Mouse (Mus musculus): ENCODE results near the gene Rapgef4. TPM values are rescaled to one million over a fixed set of nuclear protein-coding genes. Genes with fewer than 3 reads are reported as not detected.

Gene Rapgef4
- polyA plus RNA-seq, 1 experiment from 2014 or later, result 11.9 TPM

DNA sequence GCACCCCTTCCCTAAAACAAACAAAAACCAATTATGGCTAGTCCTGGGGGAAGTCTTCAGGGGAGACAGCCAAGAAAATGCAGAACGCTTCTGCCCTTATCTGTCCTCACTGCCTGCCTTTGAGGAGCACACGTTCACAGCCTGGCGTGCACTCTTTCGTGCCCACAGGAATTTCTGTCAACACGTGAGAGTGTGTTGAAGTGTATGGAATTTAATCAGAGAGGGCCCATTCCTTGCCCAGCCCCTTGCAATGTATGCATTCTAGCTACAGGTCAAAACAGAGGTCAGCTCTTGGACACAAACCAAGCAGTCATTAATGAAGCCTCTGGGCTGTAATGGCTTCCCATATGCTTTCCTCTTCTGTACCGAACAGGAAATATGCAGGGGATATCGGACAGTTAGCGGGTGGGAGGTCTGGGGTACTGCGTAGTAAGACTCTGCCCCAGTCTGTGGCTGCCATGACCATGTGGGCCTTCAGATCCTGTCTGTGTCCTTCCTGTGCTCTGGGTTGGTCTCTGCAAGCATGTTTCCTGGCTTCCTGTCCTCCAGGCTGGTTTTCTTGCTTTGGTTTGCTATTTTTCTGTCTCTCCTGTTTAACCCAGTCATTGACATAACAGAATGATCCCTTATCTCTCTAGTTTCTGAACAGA, 188.5 kb downstream of the Rapgef4 start:
- Histone ChIP-seq H3K4me2 (ENCODE audit: low read depth) (no peak overlapping the region), H3K27me3 (ENCODE audit: control insufficient read depth, insufficient read depth, low read length) (no peaks in the 10 kb centered on the region), H3K9ac (ENCODE audit: low read length) (no peak overlapping the region), H3K4me3 (ENCODE audit: low read depth, low read length) (no peak overlapping the region), H3K27ac (ENCODE audit: low read depth, low read length) (no peak overlapping the region), H3K9me3 (ENCODE audit: control insufficient read depth, low read length) (no peaks in the 10 kb centered on the region), H3K4me1 (ENCODE audit: control insufficient read depth, insufficient read depth, low read length) (no peaks in the 10 kb centered on the region), H3K36me3 (ENCODE audit: control insufficient read depth, insufficient read depth, low read length) (no peaks in the 10 kb centered on the region)
- DNase-seq (ENCODE audit: low spot score), result no peak
- WGBS, result 74% methylated on average over 9 of the region's 9 CpGs
- ATAC-seq (ENCODE audit: insufficient read depth, low FRiP score, low TSS enrichment), result no peak

DNA sequence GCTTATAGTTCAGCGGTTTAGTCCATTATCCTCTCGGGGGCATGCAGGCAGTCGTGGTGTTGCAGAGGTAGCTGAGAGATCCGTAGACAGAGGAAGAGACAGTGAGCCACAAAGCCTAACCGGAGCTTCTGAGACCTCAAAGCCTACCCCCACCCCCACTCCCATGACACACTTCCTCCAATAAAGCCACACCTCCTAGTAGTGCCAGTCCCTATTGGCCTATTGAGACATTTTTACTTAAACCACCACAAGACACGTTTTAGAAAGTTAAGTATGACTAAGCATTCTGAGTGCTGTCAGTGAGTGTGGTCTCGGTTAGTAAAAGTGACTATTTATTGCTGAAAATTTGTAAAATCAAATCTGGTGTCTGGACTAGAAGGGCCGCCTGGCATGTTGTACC, 189.5 kb downstream of the Rapgef4 start:
- no peak for ATAC-seq (ENCODE audit: insufficient read depth, low FRiP score, low TSS enrichment)
- Histone ChIP-seq H3K9ac (ENCODE audit: low read length) (no peak overlapping the region), H3K9me3 (ENCODE audit: control insufficient read depth, low read length) (no peaks in the 10 kb centered on the region), H3K4me2 (ENCODE audit: low read depth) (no peak overlapping the region), H3K4me1 (ENCODE audit: control insufficient read depth, insufficient read depth, low read length) (no peaks in the 10 kb centered on the region; the same call in 1 of the 2 replicates), H3K27ac (ENCODE audit: low read depth, low read length) (no peak overlapping the region), H3K27me3 (ENCODE audit: control insufficient read depth, insufficient read depth, low read length) (no peaks in the 10 kb centered on the region), H3K4me3 (ENCODE audit: low read depth, low read length) (no peak overlapping the region), H3K36me3 (ENCODE audit: control insufficient read depth, insufficient read depth, low read length) (no peaks in the 10 kb centered on the region)
- WGBS, result 88% methylated on average over 8 of the region's 8 CpGs
- DNase-seq (ENCODE audit: low spot score), result no peak

DNA sequence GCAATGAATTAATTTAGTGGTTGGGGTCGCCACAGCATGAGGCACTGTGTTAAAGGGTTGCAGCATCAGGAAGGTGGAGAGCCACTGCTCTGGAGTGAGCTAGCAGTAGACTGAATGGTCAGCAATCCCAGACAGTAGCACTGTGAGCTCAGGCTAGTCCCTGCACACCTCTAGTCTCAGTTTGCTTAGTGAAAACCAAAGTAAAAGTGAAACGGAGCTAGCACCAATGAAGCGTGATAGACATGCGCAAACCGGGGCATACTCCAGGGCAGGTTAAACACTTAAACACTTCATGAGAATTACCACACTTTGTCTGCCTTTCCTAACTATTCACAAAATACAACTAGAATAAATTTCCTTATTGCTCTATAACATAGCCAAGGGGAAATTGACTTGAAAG, 190.2 kb downstream of the Rapgef4 start:
- H3K9me3 ChIP-seq (ENCODE audit: control insufficient read depth, low read length), result no peaks in the 10 kb centered on the region
- H3K27me3 ChIP-seq (ENCODE audit: control insufficient read depth, insufficient read depth, low read length), result no peaks in the 10 kb centered on the region
- ATAC-seq (ENCODE audit: insufficient read depth, low FRiP score, low TSS enrichment), result no peak
- H3K4me1 ChIP-seq (ENCODE audit: control insufficient read depth, insufficient read depth, low read length), result peaks cover 3% of the 10 kb centered on the region; the same call in 1 of the 2 replicates
- WGBS, result 93% methylated on average over 5 of the region's 5 CpGs
- H3K4me2 ChIP-seq (ENCODE audit: low read depth), result no peak overlapping the region
- DNase-seq (ENCODE audit: low spot score), result no peak
- H3K27ac ChIP-seq (ENCODE audit: low read depth, low read length), result no peak overlapping the region
- H3K9ac ChIP-seq (ENCODE audit: low read length), result no peak overlapping the region
- no peak overlapping the region for H3K4me3 ChIP-seq (ENCODE audit: low read depth, low read length)
- no peaks in the 10 kb centered on the region for H3K36me3 ChIP-seq (ENCODE audit: control insufficient read depth, insufficient read depth, low read length)

DNA sequence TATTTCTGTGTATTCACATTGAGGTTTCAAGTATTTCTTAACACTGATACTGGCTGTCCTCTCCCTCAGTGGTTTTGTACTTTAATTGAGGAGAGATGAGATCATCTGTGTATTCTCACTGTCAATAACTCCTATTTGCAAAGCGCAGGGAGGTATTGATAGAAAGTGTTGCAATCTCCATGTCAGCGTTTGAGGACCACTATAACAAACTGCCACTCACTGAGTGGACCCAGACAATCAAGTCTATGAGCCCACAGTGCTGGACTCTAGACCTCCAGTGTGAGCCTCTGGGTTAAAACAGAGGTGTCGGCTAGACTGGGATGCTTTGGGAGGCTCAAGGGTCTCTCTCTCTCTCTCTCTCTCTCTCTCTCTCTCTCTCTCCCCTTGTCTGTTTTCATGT, 192.0 kb downstream of the Rapgef4 start:
- H3K9me3 ChIP-seq (ENCODE audit: control insufficient read depth, low read length), result no peaks in the 10 kb centered on the region
- H3K36me3 ChIP-seq (ENCODE audit: control insufficient read depth, insufficient read depth, low read length), result no peaks in the 10 kb centered on the region
- H3K4me1 ChIP-seq (ENCODE audit: control insufficient read depth, insufficient read depth, low read length), result peaks cover 12% of the 10 kb centered on the region; the same call in 1 of the 2 replicates
- H3K4me3 ChIP-seq (ENCODE audit: low read depth, low read length), result no peak overlapping the region
- H3K4me2 ChIP-seq (ENCODE audit: low read depth), result no peak overlapping the region
- no peak overlapping the region for H3K27ac ChIP-seq (ENCODE audit: low read depth, low read length)
- no peak for DNase-seq (ENCODE audit: low spot score)
- WGBS, result 81% methylated on average over 3 of the region's 3 CpGs
- H3K9ac ChIP-seq (ENCODE audit: low read length), result no peak overlapping the region
- ATAC-seq (ENCODE audit: insufficient read depth, low FRiP score, low TSS enrichment), result no peak
- H3K27me3 ChIP-seq (ENCODE audit: control insufficient read depth, insufficient read depth, low read length), result no peaks in the 10 kb centered on the region

DNA sequence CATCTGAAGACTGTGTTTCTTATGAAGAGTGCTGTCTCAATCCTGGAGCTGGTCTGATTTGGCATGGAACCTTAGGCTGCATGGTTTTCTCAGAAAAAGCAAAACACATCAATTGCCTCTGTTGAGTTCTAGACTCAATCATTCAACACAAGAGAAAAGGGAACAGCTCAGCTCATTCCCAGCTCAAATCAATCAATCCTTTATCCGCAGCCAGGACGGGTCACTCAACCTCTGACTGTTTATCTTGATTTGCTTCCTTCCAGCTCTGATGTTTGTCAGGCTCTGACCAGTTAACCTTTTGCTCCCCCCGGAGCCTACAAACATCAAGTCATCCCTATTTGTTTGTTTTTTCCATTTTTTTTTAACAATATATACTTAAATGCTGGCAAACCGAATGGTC, 192.8 kb downstream of the Rapgef4 start:
- Histone ChIP-seq H3K9ac (ENCODE audit: low read length) (no peak overlapping the region), H3K4me3 (ENCODE audit: low read depth, low read length) (no peak overlapping the region), H3K9me3 (ENCODE audit: control insufficient read depth, low read length) (no peaks in the 10 kb centered on the region), H3K4me1 (ENCODE audit: control insufficient read depth, insufficient read depth, low read length) (peaks cover 12% of the 10 kb centered on the region; the same call in 1 of the 2 replicates), H3K4me2 (ENCODE audit: low read depth) (no peak overlapping the region), H3K36me3 (ENCODE audit: control insufficient read depth, insufficient read depth, low read length) (no peaks in the 10 kb centered on the region), H3K27ac (ENCODE audit: low read depth, low read length) (no peak overlapping the region), H3K27me3 (ENCODE audit: control insufficient read depth, insufficient read depth, low read length) (no peaks in the 10 kb centered on the region)
- no peak for ATAC-seq (ENCODE audit: insufficient read depth, low FRiP score, low TSS enrichment)
- WGBS, result 63% methylated on average over 4 of the region's 4 CpGs
- DNase-seq (ENCODE audit: low spot score), result no peak

DNA sequence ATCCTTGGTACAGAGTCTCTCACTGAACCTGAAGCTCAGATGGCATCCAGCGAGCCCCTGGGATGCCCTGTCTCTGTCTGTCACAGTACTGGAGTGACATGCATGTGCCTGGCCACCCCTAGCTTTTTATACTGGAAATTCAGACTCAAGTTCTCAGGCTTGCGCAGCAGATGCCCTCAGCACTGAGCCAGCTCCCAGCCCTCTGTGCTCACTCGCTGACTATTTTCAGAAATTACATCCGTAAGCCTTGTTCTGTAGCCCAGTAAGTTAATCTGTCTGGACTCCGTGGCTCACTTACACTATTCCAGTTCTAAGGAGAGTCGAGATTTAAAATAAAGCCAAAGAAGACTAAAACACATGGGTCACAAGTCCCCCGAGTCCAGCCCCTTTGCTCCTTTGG, 194.5 kb downstream of the Rapgef4 start:
- H3K4me2 ChIP-seq (ENCODE audit: low read depth), result no peak overlapping the region
- no peaks in the 10 kb centered on the region for H3K9me3 ChIP-seq (ENCODE audit: control insufficient read depth, low read length)
- H3K27ac ChIP-seq (ENCODE audit: low read depth, low read length), result no peak overlapping the region
- no peaks in the 10 kb centered on the region for H3K27me3 ChIP-seq (ENCODE audit: control insufficient read depth, insufficient read depth, low read length)
- DNase-seq (ENCODE audit: low spot score) (no peak), ATAC-seq (ENCODE audit: insufficient read depth, low FRiP score, low TSS enrichment) (no peak)
- H3K4me3 ChIP-seq (ENCODE audit: low read depth, low read length), result no peak overlapping the region
- 77% methylated on average over 7 of the region's 7 CpGs for WGBS
- H3K36me3 ChIP-seq (ENCODE audit: control insufficient read depth, insufficient read depth, low read length), result no peaks in the 10 kb centered on the region
- peaks cover 12% of the 10 kb centered on the region; the same call in 1 of the 2 replicates for H3K4me1 ChIP-seq (ENCODE audit: control insufficient read depth, insufficient read depth, low read length)
- no peak overlapping the region for H3K9ac ChIP-seq (ENCODE audit: low read length)

DNA sequence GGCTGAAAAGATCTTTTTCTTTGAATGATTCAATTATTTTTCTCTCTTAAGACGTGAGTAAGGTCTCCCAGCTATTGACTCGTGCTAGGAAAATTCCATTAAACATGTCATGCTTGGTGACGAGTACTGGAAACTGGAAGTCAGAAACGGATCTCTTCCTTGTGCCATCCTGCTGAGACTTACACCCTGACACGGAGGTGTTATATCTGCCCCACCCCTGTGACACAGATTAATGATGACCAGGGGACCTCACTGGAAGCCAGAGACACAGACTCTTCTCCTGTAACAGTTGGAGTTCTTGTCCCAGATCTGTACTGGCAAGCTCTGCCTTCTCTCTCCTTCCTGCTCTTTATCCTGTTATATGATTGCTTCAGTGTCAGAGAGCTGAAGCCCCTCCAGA, 194.9 kb downstream of the Rapgef4 start:
- 36% methylated on average over 5 of the region's 5 CpGs for WGBS
- ATAC-seq (ENCODE audit: insufficient read depth, low FRiP score, low TSS enrichment), result no peak
- no peaks in the 10 kb centered on the region for H3K9me3 ChIP-seq (ENCODE audit: control insufficient read depth, low read length)

DNA sequence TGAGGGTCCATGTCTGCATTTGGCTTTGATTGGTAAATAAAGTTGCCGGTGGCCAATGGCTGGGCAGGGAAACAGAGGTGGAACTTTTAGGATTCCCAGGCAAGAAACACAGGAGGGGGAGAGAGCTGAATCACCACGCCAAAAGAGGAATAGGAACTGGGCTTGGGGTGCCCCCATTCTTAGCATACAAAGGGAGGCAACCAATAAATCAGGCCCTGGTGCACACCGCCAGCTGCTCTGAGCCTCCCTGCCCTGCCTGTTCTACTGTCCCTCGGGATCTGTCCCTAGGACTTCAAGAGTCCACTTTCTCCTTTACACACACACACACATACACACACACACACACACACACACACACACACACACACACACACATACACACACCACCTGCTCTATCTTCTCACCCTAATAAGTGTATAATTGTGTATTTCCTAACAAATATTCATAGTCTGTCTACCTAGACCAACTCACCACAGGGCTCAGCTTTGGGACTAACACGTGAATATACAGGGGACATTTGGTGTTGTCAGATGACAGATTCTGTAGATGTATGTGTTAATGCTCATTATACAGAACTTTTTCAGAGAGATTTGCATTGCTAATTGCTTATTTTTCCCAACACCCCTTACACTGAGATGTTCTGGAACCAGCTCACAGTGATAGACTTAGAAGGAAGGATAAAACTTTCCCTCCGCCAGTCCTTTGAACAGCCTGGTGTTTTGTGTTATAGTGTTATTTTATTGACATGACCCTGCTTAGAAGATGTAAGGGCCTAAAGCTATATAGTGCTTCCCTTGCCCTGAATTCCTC, 196.4 kb downstream of the Rapgef4 start:
- peaks cover 12% of the 10 kb centered on the region; the same call in 1 of the 2 replicates for H3K4me1 ChIP-seq (ENCODE audit: control insufficient read depth, insufficient read depth, low read length)

More for the DNA sequence above, 194.9 kb downstream of the Rapgef4 start:
- Histone ChIP-seq H3K4me2 (ENCODE audit: low read depth) (no peak overlapping the region), H3K9ac (ENCODE audit: low read length) (no peak overlapping the region), H3K4me3 (ENCODE audit: low read depth, low read length) (no peak overlapping the region), H3K27ac (ENCODE audit: low read depth, low read length) (no peak overlapping the region), H3K4me1 (ENCODE audit: control insufficient read depth, insufficient read depth, low read length) (peaks cover 12% of the 10 kb centered on the region; the same call in 1 of the 2 replicates), H3K36me3 (ENCODE audit: control insufficient read depth, insufficient read depth, low read length) (no peaks in the 10 kb centered on the region), H3K27me3 (ENCODE audit: control insufficient read depth, insufficient read depth, low read length) (no peaks in the 10 kb centered on the region)
- DNase-seq (ENCODE audit: low spot score), result no peak

More for the DNA sequence above, 196.4 kb downstream of the Rapgef4 start:
- Histone ChIP-seq H3K9ac (ENCODE audit: low read length) (no peak overlapping the region), H3K27me3 (ENCODE audit: control insufficient read depth, insufficient read depth, low read length) (no peaks in the 10 kb centered on the region), H3K36me3 (ENCODE audit: control insufficient read depth, insufficient read depth, low read length) (no peaks in the 10 kb centered on the region), H3K4me3 (ENCODE audit: low read depth, low read length) (no peak overlapping the region), H3K9me3 (ENCODE audit: control insufficient read depth, low read length) (no peaks in the 10 kb centered on the region), H3K27ac (ENCODE audit: low read depth, low read length) (no peak overlapping the region), H3K4me2 (ENCODE audit: low read depth) (no peak overlapping the region)
- no peak for DNase-seq (ENCODE audit: low spot score)
- 46% methylated on average over 6 of the region's 6 CpGs for WGBS
- peak; percentile 60; the same call in 1 of the 2 replicates for ATAC-seq (ENCODE audit: insufficient read depth, low FRiP score, low TSS enrichment)
